Comparison of ENCODE assay signal across 8 mouse cellular contexts in the genomic region with DNA sequence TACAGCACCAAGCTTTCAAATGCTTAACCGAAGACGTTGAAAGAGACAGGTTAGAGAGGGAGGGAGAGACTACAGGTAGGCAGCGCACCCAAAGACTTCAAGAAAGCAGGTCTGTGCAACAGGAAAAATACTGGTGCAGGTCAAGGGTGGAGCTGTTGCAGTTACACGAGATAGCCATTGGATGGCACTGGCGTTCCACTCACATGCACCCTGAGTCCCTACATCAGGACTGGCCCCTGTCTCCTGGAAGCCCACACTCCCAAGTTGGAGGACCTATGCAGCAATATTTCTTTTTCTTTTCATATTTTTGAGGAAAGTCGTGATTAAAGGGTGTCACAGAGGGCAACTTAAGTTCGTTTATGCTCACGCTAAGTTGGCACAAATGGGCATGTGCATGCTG.
DNase-seq lines count a peak whose midpoint lies in the region; ATAC-seq and TF ChIP-seq lines count a peak whose summit lies in the region.

No protein-coding gene starts in this region.

- 21% methylated on average over 8 of the region's 8 CpGs for WGBS in heart, postnatal 0 days
- WGBS in heart, embryonic 12.5 days = 14% methylated on average over 8 of the region's 8 CpGs
- WGBS in hindbrain, embryonic 14.5 days = 20% methylated on average over 8 of the region's 8 CpGs
- 18% methylated on average over 8 of the region's 8 CpGs for WGBS in midbrain, embryonic 16.5 days

- H3K9ac ChIP-seq in heart, postnatal 0 days (replicated peaks; ENCODE audit: low read depth, low read length) = no peak overlapping the region
- no peak overlapping the region for H3K9ac ChIP-seq in heart, embryonic 12.5 days
- no peak overlapping the region for H3K9ac ChIP-seq in hindbrain, embryonic 14.5 days
- no peak overlapping the region for H3K9ac ChIP-seq in midbrain, embryonic 16.5 days (ENCODE audit: low read depth, low read length)

- ATAC-seq in heart, postnatal 0 days (ENCODE audit: insufficient read depth, low read depth) = no peak
- no peak for ATAC-seq in heart, embryonic 12.5 days (ENCODE audit: insufficient number of reproducible peaks, low FRiP score)
- peak; percentile 77 for ATAC-seq in hindbrain, embryonic 14.5 days (ENCODE audit: low FRiP score)
- peak; percentile 68; the same call in 1 of the 2 replicates for ATAC-seq in midbrain, embryonic 16.5 days

- no peaks in the 10 kb centered on the region for H3K36me3 ChIP-seq in heart, postnatal 0 days (replicated peaks; ENCODE audit: control insufficient read depth, insufficient read depth, low read length)
- H3K36me3 ChIP-seq in heart, embryonic 12.5 days = no peaks in the 10 kb centered on the region
- no peaks in the 10 kb centered on the region for H3K36me3 ChIP-seq in hindbrain, embryonic 14.5 days (replicated peaks; ENCODE audit: control insufficient read depth, insufficient read depth)
- H3K36me3 ChIP-seq in midbrain, embryonic 16.5 days (ENCODE audit: control insufficient read depth, insufficient read depth, low read length) = no peaks in the 10 kb centered on the region

- H3K4me2 ChIP-seq in heart, postnatal 0 days (ENCODE audit: low read depth, low read length) = no peak overlapping the region
- no peak overlapping the region for H3K4me2 ChIP-seq in heart, embryonic 12.5 days
- no peak overlapping the region for H3K4me2 ChIP-seq in hindbrain, embryonic 14.5 days (replicated peaks)
- H3K4me2 ChIP-seq in midbrain, embryonic 16.5 days (ENCODE audit: low read length) = no peak overlapping the region

- 0 out of 2 replicates have a peak, but pooled peaks cover 3% of the 10 kb centered on the region for H3K4me1 ChIP-seq in heart, postnatal 0 days (ENCODE audit: control insufficient read depth, insufficient read depth)
- H3K4me1 ChIP-seq in heart, embryonic 12.5 days (replicated peaks) = peaks cover 5% of the 10 kb centered on the region
- H3K4me1 ChIP-seq in hindbrain, embryonic 14.5 days (replicated peaks; ENCODE audit: control insufficient read depth, insufficient read depth, low read length) = no peaks in the 10 kb centered on the region
- H3K4me1 ChIP-seq in midbrain, embryonic 16.5 days (ENCODE audit: control insufficient read depth, insufficient read depth, low read length) = no peaks in the 10 kb centered on the region

- H3K27ac ChIP-seq in heart, postnatal 0 days (ENCODE audit: low read depth) = no peak overlapping the region
- H3K27ac ChIP-seq in heart, embryonic 12.5 days (ENCODE audit: poor library complexity, severe bottlenecking) = no peak overlapping the region
- H3K27ac ChIP-seq in hindbrain, embryonic 14.5 days = no peak overlapping the region
- no peak overlapping the region for H3K27ac ChIP-seq in midbrain, embryonic 16.5 days (ENCODE audit: low read length)

- no peak overlapping the region for H3K4me3 ChIP-seq in heart, postnatal 0 days (ENCODE audit: low read depth, low read length)
- H3K4me3 ChIP-seq in heart, embryonic 12.5 days = no peak overlapping the region
- H3K4me3 ChIP-seq in hindbrain, embryonic 14.5 days (replicated peaks; ENCODE audit: low read length) = no peak overlapping the region
- H3K4me3 ChIP-seq in midbrain, embryonic 16.5 days (ENCODE audit: low read depth, low read length) = no peak overlapping the region

- TF ChIP-seq EP300 in heart, postnatal 0 days (IDR thresholded peaks at IDR 0.05; ENCODE audit: low read depth) = no peak

- H3K9me3 ChIP-seq in heart, postnatal 0 days (replicated peaks; ENCODE audit: control insufficient read depth, low read length) = no peaks in the 10 kb centered on the region
- no peaks in the 10 kb centered on the region for H3K9me3 ChIP-seq in heart, embryonic 12.5 days (replicated peaks)
- H3K9me3 ChIP-seq in hindbrain, embryonic 14.5 days (ENCODE audit: control insufficient read depth, low read length) = no peaks in the 10 kb centered on the region
- H3K9me3 ChIP-seq in midbrain, embryonic 16.5 days (replicated peaks; ENCODE audit: control insufficient read depth, low read length, poor library complexity, severe bottlenecking) = no peaks in the 10 kb centered on the region

- peak; percentile 37 for DNase-seq in heart, postnatal 0 days (ENCODE audit: low spot score)
- DNase-seq in adrenal gland, postnatal 10 days = peak; percentile 70
- peak; percentile 61 for DNase-seq in embryo, embryonic 9.5 days (ENCODE audit: extremely low spot score)
- peak; percentile 77 for DNase-seq in hindbrain, embryonic 14.5 days (ENCODE audit: low spot score)
- DNase-seq in left cerebral cortex, adult 18-20 months (ENCODE audit: low spot score in 2 of 2) = peak; percentile 68 to 72
- DNase-seq in testis, postnatal 10 days (ENCODE audit: low spot score) = peak; percentile 62

- no peaks in the 10 kb centered on the region for H3K27me3 ChIP-seq in heart, postnatal 0 days (ENCODE audit: control insufficient read depth, insufficient read depth, low read length)
- no peaks in the 10 kb centered on the region for H3K27me3 ChIP-seq in heart, embryonic 12.5 days (replicated peaks)
- H3K27me3 ChIP-seq in hindbrain, embryonic 14.5 days (ENCODE audit: control insufficient read depth, insufficient read depth, low read length) = no peaks in the 10 kb centered on the region
- H3K27me3 ChIP-seq in midbrain, embryonic 16.5 days (ENCODE audit: control insufficient read depth, insufficient read depth, low read depth, low read length) = no peaks in the 10 kb centered on the region

- TF ChIP-seq CTCF in heart, postnatal 0 days (IDR thresholded peaks at IDR 0.05; ENCODE audit: low read depth) = peak; percentile 91

Comparison
In these comparisons a context has a peak if more than half of its experiments do, and no peak if none do; other contexts are left out.
1. ATAC-seq: peak in hindbrain, embryonic 14.5 days (single experiment) and midbrain, embryonic 16.5 days (single experiment); none in heart, postnatal 0 days (single experiment) and heart, embryonic 12.5 days (single experiment).
2. Peak in every context shown above with its lines, with median percentiles within 50 percentile points of each other: DNase-seq.